Mouse (Mus musculus): ENCODE measurements around the gene Stom.

The Stom gene

GRCm38 (mm10) chr2:35336388-35337280 lies at the start of gene Stom:
Stom (minus strand) TSS chr2:35336976.
- DNase-seq (ENCODE audit: low read depth in 2 of 2, low spot score in 2 of 2) = peak; percentile 91 to 97

GRCm38 (mm10) chr2:35385441-35385871 lies 48.7 kb upstream of the Stom start:
- no peak for DNase-seq (ENCODE audit: low read depth in 2 of 2, low spot score in 2 of 2)

- no peak for DNase-seq (ENCODE audit: low read depth in 2 of 2, low spot score in 2 of 2)
These were observed 42.5 kb upstream of the Stom start for GRCm38 (mm10) chr2:35379306-35379705.

GRCm38 (mm10) chr2:35377600-35377999 lies 40.8 kb upstream of the Stom start:
- no peak for DNase-seq (ENCODE audit: low read depth in 2 of 2, low spot score in 2 of 2)

- no peak for DNase-seq (ENCODE audit: low read depth in 2 of 2, low spot score in 2 of 2)
These were observed 36.2 kb upstream of the Stom start for GRCm38 (mm10) chr2:35373003-35373402.

GRCm38 (mm10) chr2:35370686-35371085 lies 33.9 kb upstream of the Stom start:
- no peak for DNase-seq (ENCODE audit: low read depth in 2 of 2, low spot score in 2 of 2)

- DNase-seq (ENCODE audit: low read depth in 2 of 2, low spot score in 2 of 2) = no peak
These were observed 30.9 kb upstream of the Stom start, which contains the start of gene 4930568D16Rik for GRCm38 (mm10) chr2:35367629-35368028. 4930568D16Rik (minus strand) TSS chr2:35367729.

- DNase-seq (ENCODE audit: low read depth in 2 of 2, low spot score in 2 of 2) = no peak
These were observed 12.4 kb upstream of the Stom start for GRCm38 (mm10) chr2:35349184-35349583.

- DNase-seq (ENCODE audit: low read depth in 2 of 2, low spot score in 2 of 2) = no peak
These were observed 9.2 kb upstream of the Stom start for GRCm38 (mm10) chr2:35345984-35346383.

GRCm38 (mm10) chr2:35342605-35343004 lies 5.8 kb upstream of the Stom start:
- no peak for DNase-seq (ENCODE audit: low read depth in 2 of 2, low spot score in 2 of 2)

GRCm38 (mm10) chr2:35338707-35339106 lies 1.9 kb upstream of the Stom start:
- no peak for DNase-seq (ENCODE audit: low read depth in 2 of 2, low spot score in 2 of 2)

- DNase-seq (ENCODE audit: low read depth in 2 of 2, low spot score in 2 of 2) = no peak
These were observed 1.3 kb upstream of the Stom start for GRCm38 (mm10) chr2:35338036-35338435.

GRCm38 (mm10) chr2:35337419-35337818 lies 643 bp upstream of the Stom start:
- no peak for DNase-seq (ENCODE audit: low read depth in 2 of 2, low spot score in 2 of 2)

GRCm38 (mm10) chr2:35335620-35336019 lies 1.2 kb downstream of the Stom start:
- no peak for DNase-seq (ENCODE audit: low read depth in 2 of 2, low spot score in 2 of 2)

- no peak for DNase-seq (ENCODE audit: low read depth in 2 of 2, low spot score in 2 of 2)
These were observed 3.1 kb downstream of the Stom start for GRCm38 (mm10) chr2:35333670-35334069.

GRCm38 (mm10) chr2:35331205-35331604 lies 5.6 kb downstream of the Stom start:
- DNase-seq (ENCODE audit: low read depth in 2 of 2, low spot score in 2 of 2) = no peak

- no peak for DNase-seq (ENCODE audit: low read depth in 2 of 2, low spot score in 2 of 2)
These were observed 7.7 kb downstream of the Stom start for GRCm38 (mm10) chr2:35329061-35329460.

- no peak for DNase-seq (ENCODE audit: low read depth in 2 of 2, low spot score in 2 of 2)
These were observed 8.5 kb downstream of the Stom start for GRCm38 (mm10) chr2:35328064-35328792.

- DNase-seq (ENCODE audit: low read depth in 2 of 2, low spot score in 2 of 2) = no peak
These were observed 9.2 kb downstream of the Stom start for GRCm38 (mm10) chr2:35327583-35327982.

GRCm38 (mm10) chr2:35326931-35327330 lies 9.8 kb downstream of the Stom start:
- DNase-seq (ENCODE audit: low read depth in 2 of 2, low spot score in 2 of 2) = no peak

- no peak for DNase-seq (ENCODE audit: low read depth in 2 of 2, low spot score in 2 of 2)
These were observed 10.8 kb downstream of the Stom start for GRCm38 (mm10) chr2:35325930-35326329.
